Mouse (Mus musculus) ovary, adult 18-20 months (tissue): Measurements from ENCODE around the gene Sap30l.
"Not testable (repeated sequence)": the region's sequence is repeated elsewhere in the genome, so short reads cannot be mapped to it uniquely, and the experiment has no call there.

Experiments
- DNase-seq: peaks from one replicate; pipeline ENCODE4 v3.0.0; 2022; ENCODE audit warnings: low spot score, mixed read lengths

Sap30l gene

DNA sequence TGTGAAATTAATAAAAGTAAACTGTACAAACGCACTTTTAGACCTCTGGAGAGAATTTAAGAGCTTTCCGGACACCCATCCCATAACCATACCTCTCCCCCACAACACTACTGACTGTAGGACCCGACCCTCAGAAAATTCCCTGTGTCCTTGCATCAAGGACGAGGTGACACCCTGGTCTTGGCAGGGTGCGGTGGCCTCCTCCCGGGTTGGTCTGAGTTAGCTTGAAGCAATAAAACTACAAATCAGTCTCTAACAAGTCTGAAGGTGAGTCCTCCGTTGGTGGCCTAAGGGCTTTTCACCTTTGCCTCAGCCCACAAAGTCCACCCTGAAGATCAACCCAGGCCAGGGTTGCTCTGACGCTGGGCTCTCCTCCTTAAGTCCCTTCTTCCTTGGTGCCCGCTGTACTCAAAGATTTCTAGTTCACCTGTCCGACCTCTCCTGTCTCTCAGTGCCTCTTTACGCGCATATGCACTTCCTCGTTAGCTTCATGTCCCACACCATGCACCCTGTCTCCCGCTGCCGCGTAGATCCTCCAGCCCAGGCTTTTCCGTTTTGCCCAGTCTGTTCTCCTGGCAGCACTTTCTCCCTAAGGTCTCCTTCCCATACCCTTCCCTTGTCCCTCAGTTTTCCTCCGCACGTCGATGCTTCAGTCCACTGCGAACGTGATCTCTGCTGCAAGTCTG lies 1.0 kb upstream of the Sap30l start:
- no peak for DNase-seq

DNA sequence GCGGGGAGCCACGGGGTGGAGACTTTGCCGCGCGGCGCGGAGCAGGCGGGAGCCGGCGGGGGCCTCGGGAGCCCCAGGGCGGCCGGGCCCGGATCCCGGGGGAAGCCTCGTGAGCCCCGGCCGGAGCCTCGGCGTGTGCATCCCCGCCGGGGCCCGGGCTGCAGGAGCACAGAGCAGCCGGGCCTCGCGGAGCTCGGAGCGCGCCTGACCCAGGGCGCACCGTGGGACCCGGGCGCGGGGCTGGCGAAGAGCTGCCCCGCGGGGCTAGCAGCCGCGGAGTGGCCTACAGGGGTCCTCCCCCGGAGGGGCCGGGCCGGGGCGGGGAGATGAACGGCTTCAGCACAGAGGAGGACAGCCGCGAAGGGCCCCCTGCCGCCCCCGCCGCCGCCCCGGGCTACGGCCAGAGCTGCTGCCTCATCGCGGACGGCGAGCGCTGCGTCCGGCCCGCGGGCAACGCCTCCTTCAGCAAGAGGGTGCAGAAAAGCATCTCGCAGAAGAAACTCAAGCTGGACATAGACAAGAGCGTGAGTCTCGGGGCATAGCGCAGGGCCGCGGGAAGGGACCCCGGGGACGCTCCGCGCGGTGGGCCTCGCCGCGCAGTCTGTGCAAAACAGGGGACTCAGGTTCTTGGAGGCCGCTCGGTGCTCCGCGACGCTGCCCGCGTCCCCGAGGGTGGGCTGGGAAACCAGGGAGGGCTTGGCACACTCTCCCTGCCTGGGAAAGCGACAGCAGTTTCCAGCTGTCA lies 501 bp downstream of the Sap30l start:
- DNase-seq: peak; percentile 62

DNA sequence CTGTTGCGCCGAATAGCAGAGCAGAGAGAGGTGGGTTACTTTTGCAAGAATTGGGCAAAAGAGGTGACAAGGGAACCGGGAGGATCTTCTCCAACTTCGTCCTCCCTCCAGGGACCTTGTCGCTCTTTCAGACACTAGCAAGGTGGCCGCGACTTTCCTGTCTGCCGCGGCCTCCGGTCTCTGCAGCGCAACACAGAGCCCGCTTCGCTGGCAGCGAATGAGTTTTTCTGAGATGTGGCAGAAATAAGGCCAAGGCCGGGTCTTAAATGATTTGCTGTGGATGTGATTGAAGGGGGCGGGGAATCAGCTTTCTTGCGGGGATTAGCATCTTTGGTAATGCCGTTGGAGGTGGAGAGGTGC lies 1.1 kb downstream of the Sap30l start:
- DNase-seq: no peak

DNA sequence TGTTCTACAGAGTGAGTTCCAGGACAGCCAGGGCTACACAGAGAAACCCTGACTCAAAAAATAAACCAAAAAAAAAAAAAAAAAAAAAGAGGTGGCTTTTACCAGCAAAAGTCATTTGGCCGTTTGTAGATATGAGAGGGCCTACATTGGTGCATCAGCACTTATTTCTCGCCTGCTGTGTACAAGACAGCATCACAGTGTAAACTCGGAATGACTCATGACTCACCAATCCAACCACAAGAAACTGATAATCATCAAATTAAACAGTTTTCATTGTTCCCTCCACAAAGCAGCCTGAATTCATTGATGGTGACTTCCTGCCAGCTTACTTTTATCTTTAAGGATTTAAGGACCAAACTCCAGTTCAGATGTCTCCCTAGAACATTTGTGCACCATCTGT lies 3.6 kb downstream of the Sap30l start:
- no peak for DNase-seq

DNA sequence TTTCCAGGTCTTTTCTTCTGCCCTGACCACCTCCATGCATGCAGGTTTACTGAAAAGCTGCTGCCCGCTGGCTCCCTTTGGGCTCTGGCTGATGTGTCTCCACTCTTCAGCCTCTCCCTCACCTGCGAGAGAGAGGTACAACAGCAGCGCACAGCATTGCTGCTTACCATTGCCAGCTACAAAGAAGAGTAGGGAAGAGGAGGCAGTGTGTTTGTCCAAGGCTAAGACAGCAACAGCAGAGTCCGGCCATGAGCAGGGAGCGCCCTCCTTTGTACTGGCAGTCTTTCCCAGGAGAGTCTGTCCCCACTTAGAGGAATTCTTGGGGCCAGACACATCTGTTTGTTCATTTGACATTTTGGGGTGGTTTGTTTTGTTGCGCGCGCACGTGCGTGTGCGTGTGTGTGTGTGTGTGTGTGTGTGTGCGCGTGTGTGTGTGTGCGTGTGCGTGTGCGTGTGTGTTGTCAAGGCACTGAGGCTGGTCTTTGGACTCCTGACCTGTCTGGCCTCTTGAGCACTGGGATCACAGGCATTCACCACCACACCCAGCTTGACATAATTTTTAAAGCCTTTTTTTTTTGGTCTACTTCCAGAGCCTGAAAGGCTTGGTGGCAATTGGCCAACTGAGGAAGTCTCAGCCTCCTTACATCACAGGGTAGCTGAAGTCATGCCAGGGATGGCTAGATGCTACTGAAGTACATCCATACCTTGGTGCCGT lies 7.7 kb downstream of the Sap30l start:
- no peak for DNase-seq

DNA sequence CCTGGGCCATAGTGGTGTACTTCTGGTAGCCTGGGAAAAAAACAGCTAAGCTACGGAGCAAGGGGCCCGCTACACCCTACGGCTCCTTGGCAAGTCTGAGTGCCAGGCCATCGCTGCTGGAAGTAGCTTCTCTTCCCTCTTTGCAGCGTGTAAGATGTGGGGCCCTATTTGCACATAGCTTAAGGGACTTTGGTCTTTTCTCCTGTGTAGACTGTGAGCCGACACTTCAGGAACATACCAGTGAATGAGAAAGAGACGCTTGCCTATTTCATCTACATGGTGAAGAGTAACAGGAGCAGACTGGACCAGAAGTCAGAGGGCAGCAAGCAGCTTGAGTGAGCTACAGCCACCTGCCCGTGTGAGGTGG lies 8.3 kb downstream of the Sap30l start:
- no peak for DNase-seq

DNA sequence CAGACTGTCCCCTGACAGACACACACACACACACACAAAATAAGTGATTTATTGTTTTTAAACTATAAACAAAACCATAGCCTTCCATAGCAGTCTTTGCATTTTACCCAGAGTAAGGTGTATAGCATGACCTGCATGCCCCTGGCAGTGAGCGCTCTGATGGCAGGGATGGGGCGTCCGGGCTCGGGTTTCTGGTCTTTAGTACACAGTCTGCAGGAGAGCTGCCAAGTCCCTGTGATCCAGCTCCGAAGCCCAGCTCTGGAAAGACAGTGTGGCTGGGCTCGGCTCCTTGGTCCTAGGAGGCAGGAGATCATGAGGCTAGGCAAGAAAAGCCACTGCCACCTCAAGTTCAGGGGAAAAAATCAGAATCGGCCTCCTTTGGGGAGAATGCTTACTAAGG lies 9.6 kb downstream of the Sap30l start:
- DNase-seq: no peak

DNA sequence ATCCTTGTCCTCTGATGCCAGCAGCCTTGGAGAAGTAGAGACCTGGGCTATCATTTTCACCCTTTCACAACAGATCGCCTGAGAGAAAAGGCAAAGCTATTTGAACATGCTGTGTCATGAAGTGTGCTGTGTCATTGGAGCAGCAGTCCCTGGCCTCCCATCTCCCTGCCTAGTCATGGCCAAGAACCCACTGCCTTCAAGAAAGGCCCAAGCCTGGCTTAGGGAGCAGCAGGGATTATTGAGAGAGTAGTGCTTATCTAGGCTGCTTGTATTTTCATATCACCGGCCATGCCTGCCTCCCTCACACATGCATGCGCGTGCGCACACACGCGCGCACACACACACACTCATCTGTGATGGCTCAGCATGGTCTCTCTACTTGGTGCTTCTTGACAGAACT lies 10.8 kb downstream of the Sap30l start:
- DNase-seq: no peak

DNA sequence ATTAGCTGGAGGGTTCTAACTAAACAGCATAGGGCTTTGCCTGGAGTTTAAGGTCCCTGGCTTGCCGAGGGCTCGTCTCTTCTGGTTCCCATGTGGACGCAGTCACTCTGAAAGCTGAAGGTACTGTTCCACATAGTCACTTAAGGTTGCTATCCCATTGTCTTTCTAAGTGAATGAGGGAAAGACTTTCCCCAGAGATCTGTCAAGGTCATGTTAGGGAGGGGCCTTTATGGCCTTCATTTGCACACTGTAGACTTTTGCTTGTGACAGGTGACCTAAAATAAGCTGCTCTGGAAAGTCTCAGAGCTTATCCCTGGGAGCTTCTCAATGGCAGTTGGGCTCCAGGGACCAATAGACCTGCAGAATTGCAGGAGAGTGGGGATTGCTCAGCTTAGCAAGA lies 12.2 kb downstream of the Sap30l start:
- DNase-seq: no peak

DNA sequence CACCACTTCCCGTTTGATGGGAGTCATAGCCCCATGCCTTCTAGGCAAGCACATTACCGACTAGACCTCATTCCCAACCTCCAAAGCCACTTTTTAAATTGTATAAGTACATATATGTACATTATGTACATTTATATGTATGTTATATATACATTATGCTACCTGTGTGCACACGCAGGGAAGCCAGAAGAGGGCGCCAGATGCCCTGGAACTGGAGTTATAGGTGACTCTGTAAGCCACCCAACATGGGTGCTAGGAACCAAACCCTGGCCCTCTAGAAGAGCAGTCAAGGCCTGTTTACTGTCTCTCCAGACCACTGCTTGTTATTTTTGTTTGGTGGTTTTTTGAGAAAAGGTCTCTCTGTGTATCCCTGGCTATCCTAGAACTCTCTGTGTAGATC lies 16.8 kb downstream of the Sap30l start:
- no peak for DNase-seq

DNA sequence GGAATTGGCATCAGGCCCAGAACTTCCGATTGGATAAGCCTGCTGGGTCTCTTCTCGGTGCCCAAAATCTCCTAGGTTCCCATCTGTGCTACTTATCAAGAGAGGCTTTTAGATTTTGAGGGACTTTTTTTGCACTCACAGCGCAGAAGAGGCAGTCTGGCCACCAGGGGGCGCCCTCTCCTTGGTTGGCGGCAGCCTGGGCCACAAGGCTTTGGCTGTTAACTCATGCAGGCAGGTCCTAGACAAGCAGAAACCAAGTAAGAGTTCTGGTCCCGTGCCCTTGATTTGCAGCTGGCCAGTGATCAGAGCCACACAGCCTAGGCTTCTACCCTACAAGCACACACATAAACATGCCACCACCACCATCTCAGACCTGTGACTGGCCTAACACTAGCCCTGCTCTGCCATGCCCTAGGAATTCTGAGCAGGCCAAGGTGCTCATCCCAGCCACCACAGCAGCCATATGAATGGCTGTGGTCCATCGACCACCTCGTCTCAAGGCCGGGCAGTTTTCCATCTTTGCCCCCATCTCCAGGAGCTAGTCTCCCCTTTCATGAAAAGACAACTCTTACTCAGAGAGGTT lies 18.7 kb downstream of the Sap30l start:
- DNase-seq: peak; percentile 52

DNA sequence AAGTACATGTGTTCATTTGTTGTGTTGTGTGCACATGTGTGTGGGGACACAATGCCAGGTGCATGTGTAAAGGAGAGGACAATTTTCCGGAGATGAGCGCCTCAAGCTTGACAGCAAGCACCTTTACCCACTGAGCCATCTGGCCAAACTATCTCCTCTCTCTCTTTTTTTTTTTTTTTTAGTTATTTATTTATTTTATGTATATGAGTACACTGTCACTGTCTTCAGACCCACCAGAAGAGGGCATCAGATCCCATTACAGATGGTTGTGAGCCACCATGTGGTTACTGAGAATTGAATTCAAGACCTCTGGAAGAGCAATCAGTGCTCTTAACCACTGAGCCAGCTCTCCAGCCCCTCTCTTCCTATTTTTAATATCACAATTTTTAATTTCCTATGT lies 21.7 kb downstream of the Sap30l start:
- not testable (repeated sequence) for DNase-seq

DNA sequence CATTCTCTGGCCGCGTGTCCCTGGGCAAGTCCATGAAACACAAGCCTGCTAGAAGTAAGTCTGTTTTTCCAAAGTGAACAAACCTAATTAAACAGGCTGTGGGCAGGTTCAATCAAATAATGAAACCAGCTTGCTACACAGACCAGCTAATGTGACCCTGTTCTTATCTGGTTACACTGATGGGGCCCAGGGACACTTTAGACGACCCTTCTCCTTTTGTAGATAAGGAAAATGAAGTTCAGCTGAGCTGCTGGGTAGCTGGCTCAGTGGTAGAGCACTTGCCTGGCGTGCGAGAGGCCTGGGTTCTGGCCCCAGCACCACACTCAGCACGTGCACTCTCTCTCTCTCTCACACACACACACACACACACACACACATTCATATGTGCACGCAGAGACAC lies 22.3 kb downstream of the Sap30l start:
- DNase-seq: no peak

DNA sequence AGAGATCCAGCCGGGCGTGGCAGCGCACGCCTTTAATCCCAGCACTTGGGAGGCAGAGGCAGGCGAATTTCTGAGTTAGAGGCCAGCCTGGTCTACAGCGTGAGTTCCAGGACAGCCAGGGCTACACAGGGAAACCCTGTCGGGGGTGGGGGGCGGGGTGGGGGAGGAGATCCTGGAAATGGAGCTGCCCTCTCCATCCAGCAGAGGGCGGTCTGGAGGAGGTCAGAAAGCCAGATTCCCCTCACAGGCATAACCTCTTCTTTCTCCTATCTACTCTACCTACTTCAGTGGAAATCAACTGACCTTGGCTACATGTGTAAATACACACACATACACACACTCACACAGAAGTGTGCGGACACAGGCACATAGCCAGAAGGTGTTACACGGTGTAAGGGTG lies 23.8 kb downstream of the Sap30l start:
- DNase-seq: not testable (repeated sequence)

DNA sequence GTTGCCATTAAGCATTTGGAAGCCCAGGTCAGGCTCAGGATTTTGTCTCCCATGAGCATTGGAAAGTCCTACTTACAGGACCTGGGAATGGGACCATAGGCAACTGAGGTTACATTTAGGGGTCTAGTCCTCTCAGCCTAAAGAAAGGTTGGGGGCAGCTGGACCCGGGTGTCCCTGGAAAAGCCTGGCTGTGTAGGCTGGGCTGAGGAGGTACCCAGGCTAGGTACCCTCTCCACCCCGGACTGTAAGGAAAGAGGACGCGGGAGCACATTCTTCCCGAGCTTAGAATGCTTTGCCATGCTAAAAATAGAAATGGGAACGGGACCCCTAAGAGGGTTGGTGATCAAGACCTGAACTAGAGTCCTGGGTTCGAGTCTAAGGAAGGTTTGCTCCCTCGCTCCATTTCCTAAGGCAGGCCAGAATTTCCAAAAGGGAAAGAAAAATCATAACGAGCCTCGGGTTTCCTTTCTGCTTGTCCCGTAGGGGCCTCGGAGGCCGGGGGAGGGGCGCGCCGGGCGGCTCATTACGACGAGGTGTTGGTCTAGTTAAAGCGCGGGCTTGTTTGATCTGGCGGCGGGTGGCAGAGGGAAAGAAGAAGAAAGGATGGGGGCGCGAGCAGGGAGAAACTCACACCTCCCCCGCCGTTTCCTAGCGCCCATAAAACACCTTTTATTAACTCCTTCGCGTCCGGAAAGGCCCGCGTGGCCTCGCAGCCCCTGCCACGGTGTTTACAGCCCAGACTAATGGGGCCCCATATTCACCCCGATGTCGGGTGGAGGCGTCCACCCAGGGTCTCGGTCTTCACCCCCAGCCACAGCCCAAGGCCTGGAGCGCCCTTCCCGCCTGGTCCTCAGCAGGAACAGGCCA lies 25.8 kb downstream of the Sap30l start:
- DNase-seq: no peak

DNA sequence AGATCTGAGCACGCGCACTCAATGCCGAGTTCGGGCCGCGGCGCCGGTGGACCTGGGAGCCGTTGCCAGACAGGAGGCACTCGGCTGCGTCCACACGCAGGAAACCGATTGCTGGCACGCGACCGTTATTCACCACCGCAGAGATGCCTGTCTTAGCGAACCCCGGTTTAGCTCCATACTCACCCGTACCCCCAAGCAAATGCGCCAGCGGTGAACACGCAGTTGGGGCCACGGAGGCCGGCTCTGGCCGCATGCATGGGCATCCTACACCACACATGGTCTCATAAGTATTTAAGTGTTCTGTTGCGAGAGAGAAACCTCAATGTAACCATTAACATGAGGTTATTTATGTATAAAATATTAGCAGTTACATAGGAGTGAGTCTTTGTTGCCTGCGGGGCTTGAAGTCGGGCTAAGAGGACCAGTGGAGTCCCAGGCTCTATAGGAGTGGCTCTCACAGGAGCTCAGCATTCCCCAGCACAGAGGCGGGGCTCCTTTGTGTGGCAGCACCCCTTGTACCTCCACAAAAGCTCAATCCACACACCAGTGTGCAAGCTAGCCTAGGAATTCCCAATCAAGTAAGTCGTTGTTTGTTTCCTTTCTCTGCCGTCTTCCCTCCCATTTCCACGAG lies 26.6 kb downstream of the Sap30l start:
- no peak for DNase-seq

DNA sequence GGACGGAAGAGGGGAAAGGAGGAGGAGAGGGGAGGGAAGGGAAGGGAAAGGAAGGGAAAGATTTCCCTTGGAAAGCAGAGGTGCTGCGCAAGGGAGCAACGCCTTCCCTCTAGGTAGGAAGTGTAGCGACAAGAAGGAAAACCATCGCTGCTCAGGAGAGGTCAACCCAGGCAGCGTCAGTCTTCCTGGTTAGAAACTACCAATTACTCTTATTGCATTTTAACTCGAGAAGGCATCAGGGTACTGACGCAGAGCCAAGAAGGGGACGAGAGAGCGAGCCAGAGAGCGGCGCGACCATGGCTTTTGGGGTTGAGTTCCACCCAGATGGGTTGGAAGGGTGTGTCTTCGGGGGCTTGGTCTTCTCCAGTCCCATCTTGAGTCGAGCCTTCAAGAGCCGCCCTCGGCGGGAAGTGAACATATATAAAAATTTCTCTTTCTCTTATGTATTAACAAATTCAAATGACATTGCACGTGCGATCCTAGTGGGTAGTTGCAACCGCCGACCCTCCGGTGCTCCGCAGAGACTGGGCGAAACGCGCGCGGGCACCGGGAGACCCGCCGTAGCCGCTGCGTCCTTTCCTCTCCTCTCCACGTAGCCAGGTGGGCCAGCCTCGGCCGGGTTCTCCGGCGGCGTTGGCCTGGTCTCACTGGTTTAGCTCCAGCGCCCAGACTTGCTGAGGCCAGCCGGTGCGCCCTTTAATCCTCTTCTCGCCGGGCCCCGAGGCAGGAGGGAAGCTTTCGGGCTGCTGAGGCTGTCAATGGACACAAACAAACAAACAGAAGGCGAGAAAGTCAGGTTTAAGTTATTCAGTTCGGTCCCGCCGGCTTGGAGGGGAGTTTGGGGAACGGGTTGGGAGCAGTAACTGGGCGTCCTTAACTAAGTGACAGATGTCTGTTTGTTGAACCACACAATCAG lies 27.8 kb downstream of the Sap30l start:
- no peak for DNase-seq

DNA sequence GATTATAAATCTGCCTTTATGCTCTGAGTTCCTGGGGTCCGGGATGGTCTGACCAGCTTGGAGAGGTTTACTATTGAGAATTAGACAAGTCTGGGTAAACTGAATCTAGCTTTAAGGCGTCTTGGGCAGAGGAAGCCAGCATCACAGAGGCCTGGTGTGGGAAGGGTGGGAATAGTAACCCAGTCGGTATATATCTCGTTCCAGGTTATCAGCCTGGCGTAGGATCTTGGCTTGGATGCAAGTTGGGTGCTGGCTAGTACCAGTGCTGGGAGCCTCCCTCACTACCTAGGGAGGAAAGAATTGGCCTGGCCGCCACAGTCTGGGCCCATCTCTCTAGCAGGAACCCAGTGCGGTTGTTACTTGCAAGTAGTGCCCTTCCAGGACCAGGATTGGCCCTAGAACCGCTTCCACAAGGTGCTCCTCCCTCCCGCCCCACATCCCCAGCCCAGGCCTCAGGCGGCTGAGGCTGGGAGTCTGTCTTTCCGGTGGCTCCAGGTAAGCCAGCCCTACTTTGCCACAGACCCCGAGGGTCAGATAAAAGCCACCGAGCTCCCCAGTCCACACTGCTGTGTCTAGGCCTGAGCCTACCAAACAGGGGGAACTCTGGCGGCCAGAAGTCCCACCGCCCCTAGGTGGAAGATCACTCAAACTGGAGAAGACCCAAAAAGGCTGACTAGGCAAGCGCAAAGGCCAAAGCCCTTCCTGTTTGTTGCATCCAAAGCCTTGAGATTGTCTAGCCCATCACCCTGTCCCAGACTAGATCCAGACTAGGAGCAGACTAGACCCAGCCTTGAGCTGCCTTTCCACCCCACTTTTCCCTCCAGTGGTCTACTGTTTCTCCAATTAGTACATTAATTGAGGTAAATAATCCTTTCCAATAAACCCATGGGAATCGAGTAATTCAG lies 28.7 kb downstream of the Sap30l start:
- no peak for DNase-seq

DNA sequence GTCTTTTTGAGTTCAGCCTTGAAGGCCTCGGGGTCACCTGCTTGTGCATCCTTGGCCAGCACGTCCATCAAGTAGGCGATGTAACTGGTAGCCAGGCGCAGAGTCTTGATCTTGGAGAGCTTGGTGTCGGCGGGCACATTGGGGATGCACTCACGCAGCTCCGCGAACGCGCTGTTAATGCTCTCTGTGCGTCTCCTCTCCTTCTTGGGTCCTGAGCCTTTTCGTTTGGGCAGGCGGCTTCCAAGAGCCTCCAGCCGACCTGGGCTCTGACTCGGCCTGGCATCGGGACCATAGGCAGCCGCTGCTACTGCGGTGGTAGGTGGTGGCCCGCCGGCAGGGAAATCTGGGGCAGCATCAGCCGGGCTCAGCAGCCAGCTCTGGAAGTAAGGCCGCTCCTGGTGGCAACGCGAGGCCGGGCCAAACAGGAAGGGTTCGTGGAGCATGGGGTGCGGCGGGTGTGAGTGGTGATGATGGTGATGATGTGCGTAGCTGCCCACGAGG lies 29.9 kb downstream of the Sap30l start:
- no peak for DNase-seq
